Mouse (Mus musculus) cerebellum, adult 11 months (tissue): ENCODE results near the gene Slfn1.
"Not testable (repeated sequence)": the region's sequence is repeated elsewhere in the genome, so short reads cannot be mapped to it uniquely, and the experiment has no call there.

Experiments
- DNase-seq: peaks from one replicate; pipeline ENCODE4 v3.0.0; 2022

The Slfn1 gene

DNA sequence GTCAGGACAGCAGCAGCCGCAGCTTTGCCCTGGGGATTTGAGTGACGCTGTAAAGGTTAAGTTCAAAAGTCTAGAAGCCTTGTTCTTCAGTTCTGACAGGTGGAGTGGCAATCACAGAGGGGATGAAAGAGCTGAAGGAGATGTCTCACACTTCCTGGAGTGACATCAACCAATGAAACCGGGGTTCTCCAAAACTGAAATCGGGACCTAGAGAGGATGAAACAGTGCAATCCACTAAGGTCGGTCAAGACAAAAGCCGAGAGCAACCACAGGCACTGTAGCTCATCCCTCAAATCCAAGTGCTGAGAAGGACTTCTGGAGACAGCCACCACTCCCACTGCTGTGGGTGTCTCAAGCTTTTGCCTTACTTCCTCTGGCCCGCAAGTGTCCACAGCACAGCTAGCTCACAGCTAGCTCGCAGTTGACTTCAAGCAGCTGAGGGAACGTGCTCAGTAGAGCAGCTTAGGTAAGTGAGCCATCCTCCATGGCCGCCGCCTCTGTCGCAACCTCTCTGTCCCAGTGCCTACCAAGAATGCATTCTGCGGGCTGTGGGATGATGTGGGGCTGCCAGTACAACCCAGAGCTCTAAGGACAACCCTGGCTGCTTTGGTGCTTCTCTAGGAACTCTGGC lies at the start of gene Slfn1:
Gene Slfn1, plus strand, starts transcription at position 253 of the 631 bp plus-strand sequence.
- no peak for DNase-seq

- no peak for DNase-seq
Measured at GRCm38 (mm10) chr11:83067982-83068694, 48.5 kb upstream of the Slfn1 start.

DNA sequence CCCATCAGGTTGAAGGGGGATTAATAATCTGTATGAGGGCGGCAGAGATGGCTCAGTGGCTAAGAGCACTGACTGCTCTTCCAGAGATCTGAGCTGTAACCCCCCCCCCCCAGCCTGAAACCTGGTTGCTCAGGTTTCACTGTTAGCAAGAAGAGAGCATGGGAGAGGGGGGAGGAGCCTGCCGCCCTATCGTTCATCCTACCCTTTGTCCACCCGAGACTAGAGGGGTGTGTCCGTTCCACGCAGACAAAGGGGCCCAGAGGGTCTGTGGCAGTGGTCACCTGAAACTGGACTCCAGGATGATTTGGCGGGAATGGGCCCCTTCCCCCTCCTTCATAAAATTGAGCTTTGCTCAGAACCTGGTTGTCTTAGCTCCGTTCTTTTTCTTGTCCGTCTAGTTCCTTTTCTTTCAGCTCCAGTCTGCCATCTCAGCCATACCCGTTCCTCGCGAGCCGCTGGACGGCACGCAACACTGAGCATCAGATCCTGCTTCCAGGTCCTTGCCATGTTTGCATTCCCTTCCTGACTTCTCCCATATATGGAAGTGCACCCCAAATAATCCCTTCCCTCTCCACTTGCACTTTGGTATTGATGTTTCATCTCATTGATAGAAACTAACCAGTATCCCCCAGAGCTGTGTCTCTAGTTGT lies 46.2 kb upstream of the Slfn1 start:
- no peak for DNase-seq

DNA sequence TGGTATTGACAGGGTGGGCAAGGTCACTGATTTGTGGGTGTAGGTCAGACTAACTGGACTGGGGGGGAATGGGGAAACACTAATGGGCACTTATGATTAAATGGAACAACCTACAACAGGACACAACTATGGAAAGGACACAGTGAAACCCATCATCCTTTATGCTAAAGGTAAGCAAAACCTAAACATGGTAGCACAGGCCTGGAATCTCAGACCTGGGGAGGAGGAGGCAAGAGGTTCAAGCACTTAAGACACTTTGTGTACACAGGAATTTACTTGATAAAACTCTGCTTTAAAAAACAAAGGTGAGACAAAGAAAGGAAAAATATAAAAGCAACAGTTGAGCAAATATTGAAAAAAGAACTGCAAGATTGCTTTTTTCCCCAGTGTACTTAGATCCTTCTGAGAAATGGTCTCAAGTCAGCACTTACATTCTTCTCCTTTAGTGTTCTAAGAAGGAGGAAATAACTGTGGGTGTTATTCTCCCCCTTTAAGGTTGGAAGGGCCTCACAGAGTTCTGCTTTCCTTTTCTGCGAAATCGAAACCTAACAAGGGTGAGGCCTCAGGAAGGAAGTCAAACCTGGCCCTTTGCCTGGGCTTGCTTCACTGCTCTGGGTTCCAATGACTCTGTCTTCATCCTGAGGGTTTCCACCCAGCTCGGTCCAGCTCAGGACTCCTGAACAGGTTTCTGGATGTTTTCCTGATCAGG lies 38.8 kb upstream of the Slfn1 start:
- DNase-seq: no peak

- no peak for DNase-seq
Measured at GRCm38 (mm10) chr11:83078423-83079140, 38.1 kb upstream of the Slfn1 start.

- no peak for DNase-seq
Measured at GRCm38 (mm10) chr11:83079487-83080199, 37.0 kb upstream of the Slfn1 start.

DNA sequence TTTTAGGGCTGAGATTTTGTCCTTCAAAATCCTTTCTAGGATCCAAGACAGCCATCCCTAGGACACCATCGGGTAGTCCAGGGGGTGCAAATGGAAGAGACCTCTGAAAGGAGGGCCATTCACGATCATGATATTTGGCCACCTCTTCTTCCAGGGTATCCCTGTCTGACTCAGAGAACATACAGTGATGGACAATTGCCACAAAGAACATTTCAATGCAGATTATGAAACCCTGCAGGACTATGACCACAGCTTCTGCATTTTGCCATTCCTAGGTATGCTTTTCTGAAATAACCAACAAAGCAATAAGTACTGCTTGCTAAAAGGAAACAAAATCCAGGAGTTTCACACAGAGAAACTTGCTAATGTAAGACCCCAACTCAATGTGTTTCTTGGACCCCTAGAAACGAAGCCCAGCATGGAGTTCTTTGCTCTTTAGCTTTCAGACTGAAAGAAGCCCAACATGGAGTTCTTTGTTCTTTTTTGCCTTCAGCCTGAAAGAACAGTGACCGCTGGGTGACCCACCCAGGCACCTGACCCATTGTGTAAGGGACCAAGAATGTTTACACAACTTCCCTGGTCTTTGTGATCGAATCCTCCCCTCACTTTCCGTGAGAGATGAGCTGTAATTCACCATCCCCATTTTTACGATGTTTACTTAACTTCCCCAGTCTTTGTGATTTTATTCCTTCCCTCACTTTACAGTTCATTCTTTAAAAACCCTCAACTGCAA lies 33.7 kb upstream of the Slfn1 start:
- DNase-seq: no peak

DNA sequence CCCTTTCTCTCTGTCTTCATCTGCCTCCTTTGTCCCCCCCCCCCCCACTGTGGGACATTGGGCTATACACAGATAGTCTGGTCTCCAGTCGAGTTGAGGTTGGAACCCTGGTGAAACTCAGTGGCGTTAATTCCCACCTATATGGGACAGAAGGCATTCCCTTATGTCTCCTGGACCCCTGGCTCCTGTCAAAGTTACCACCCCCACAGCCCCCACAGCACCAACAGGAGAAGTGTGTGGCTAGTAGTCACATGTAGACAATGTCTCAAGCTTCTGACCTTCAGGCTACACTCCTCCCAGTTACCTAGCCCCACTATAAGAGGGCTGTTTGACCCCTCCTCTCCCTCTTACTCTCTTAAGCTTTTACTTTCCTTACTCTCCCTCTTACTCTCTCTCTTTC lies 32.5 kb upstream of the Slfn1 start:
- no peak for DNase-seq

DNA sequence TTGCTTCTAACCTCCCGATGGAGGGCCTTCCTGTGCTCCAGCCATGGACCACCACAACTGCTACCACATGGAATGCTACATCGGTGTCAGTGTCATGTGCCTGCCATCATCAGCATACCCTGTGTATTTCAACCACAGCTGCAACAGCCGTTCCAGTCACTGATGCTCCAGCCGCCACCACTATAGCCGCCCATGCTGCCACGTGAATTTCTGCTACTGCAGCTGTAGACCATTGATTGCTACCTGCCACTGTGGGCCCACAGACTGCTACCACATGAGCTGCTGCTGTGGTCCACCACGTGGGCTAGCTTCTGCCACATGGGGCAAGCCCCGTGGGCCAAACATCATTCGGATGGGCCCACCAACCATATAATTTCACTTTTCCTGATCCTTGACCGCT lies 31.9 kb upstream of the Slfn1 start:
- no peak for DNase-seq

- no peak for DNase-seq
Measured at GRCm38 (mm10) chr11:83115138-83115537, 1.5 kb upstream of the Slfn1 start.

DNA sequence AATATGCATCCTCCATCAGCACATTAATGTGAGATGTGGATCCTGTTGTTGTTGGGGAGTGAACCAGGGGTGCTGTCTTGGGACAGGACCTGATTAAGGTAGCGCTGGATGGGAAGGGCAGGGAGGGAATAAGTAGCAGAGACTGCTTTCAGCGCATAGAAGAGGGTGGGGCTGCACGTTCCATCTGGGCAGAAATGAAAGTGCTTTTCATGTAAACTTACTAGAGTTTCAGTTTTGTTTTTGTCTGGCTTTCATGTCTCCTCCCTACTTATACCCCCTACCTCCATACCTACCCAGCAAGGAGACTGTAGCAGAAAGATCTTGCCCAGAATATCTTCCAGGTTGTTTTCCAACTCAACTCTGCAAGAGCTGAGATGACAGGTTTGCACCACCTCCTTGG lies 1.4 kb downstream of the Slfn1 start:
- no peak for DNase-seq

DNA sequence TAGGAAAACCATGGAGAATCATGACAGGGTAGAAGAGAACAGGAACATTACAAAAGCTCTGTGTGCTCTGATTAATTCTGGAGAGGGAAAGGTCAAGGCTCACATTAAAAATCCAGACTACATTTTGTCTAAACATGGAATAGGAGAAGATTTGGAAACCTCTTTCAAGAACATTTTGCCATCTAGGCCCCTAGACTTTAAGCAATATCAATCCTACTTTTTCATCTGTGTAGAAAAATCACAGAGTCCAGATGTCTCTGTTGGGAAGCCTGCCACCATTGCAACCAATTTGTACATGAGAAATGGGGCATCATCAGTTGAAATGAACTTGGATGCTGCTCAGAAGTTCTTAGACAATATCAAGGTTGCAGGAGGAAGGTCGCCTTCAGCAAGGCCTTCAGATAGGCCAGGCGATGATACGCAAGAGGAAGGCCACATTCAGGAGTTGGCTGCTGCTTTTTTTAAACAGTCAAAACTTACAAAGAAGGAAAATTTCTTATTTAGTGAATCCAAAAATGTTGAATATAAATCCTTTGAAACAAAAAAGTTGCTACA lies 4.6 kb downstream of the Slfn1 start:
- DNase-seq: no peak

DNA sequence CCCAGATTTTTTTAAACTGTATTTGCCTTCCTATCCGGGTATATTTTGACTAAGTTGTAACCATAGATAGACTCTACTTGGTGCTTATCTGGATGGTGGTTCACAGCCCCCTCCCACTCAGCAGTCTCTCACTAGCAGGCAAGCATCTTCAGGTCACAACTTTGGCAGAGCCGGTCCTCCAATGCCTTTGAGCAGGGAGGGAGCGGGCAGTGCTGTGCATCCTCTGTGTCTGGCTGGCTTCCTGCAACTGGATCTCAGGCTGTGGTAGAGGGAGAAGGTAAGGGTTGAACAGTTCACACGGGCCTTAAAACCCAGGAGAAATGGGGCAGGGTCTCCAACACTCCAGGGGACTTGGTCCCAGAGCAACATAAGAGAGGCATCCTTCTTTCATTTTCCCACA lies 6.5 kb downstream of the Slfn1 start:
- no peak for DNase-seq

GRCm38 (mm10) chr11:83124906-83125305 lies 8.3 kb downstream of the Slfn1 start:
- no peak for DNase-seq

DNA sequence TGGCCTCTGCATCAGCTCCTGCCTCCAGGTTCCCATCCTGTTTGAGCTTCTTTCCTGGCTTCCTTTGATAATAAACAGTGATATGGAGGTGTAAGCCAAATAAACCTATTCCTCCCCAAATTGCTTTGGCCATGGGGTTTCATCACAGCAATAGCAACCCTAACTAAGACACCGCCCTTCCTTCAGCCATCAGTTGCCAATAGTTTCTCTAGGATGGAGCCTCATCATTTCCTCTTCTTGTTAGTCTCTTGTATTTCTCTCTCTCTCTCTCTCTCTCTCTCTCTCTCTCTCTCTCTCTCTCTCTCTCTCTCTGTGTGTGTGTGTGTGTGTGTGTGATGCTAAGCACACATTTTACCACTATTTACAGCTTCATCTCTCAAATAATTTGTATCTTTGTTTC lies 9.0 kb downstream of the Slfn1 start:
- DNase-seq: not testable (repeated sequence)

DNA sequence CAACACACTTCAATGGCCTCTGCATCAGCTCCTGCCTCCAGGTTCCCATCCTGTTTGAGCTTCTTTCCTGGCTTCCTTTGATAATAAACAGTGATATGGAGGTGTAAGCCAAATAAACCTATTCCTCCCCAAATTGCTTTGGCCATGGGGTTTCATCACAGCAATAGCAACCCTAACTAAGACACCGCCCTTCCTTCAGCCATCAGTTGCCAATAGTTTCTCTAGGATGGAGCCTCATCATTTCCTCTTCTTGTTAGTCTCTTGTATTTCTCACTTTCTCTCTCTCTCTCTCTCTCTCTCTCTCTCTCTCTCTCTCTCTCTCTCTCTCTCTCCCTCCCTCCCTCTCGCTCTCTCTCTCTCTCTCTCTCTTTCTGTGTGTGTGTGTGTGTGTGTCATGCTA lies 20.6 kb downstream of the Slfn1 start:
- DNase-seq: not testable (repeated sequence)

- DNase-seq: not testable (repeated sequence)
Measured at GRCm38 (mm10) chr11:83148939-83149338, 32.3 kb downstream of the Slfn1 start.
